Mouse (Mus musculus): ENCODE measurements around the gene Ptprd. TPM values are rescaled to one million over a fixed set of nuclear protein-coding genes. Genes with fewer than 3 reads are reported as not detected.

Gene Ptprd
- polyA plus RNA-seq, 1 experiment from 2014 or later, result 76.0 TPM

- Histone ChIP-seq H3K36me3 (ENCODE audit: control insufficient read depth, insufficient read depth, low read length) (no peaks in the 10 kb centered on the region), H3K4me1 (ENCODE audit: control insufficient read depth, insufficient read depth, low read length) (peaks cover 35% of the 10 kb centered on the region), H3K4me3 (replicated peaks; ENCODE audit: low read depth, low read length) (no peak overlapping the region), H3K9ac (replicated peaks; ENCODE audit: low read length) (no peak overlapping the region), H3K9me3 (ENCODE audit: control insufficient read depth, low read length) (no peaks in the 10 kb centered on the region), H3K27ac (replicated peaks; ENCODE audit: low read depth, low read length) (0 out of 2 replicates have a peak overlapping the region, but pooled peaks have one; percentile 6), H3K4me2 (ENCODE audit: low read length) (no peak overlapping the region), H3K27me3 (ENCODE audit: control insufficient read depth, insufficient read depth, low read length) (no peaks in the 10 kb centered on the region)
- peak; percentile 58 for DNase-seq
- 69% methylated on average over 4 of the region's 4 CpGs for WGBS
- ATAC-seq (ENCODE audit: low FRiP score, low TSS enrichment), result peak; percentile 24; the same call in 1 of the 2 replicates
These were observed 1845.9 kb downstream of the Ptprd start for GRCm38 (mm10) chr4:76365871-76366270.

DNA sequence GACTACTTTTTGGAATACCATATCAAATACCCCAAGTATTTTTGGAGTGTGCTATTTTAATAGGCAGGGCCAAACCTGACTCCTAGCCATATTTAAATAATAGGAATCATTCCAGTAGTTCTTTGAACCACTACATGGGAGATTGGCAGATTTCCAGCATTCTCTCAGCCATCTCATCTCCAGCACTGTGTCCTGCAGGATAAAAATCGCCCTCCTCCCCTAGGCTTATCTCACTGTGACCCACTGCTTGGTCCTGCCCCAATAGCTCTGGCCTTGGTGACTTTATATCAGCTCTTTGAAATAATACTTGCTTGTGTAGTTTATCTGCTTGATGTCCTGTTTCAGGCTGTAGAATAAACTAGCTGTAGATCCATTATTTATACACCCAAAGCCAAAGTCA is 1850.2 kb downstream of the Ptprd start:
- Histone ChIP-seq H3K27ac (replicated peaks; ENCODE audit: low read depth, low read length) (0 out of 2 replicates have a peak overlapping the region, but pooled peaks have one; percentile 20), H3K36me3 (ENCODE audit: control insufficient read depth, insufficient read depth, low read length) (no peaks in the 10 kb centered on the region), H3K27me3 (ENCODE audit: control insufficient read depth, insufficient read depth, low read length) (no peaks in the 10 kb centered on the region), H3K4me3 (replicated peaks; ENCODE audit: low read depth, low read length) (no peak overlapping the region), H3K9me3 (ENCODE audit: control insufficient read depth, low read length) (no peaks in the 10 kb centered on the region), H3K4me2 (ENCODE audit: low read length) (no peak overlapping the region), H3K4me1 (ENCODE audit: control insufficient read depth, insufficient read depth, low read length) (peaks cover 15% of the 10 kb centered on the region; the same call in 1 of the 2 replicates), H3K9ac (replicated peaks; ENCODE audit: low read length) (no peak overlapping the region)
- no peak for DNase-seq
- 61% methylated on average over 1 of the region's 1 CpGs for WGBS
- ATAC-seq (ENCODE audit: low FRiP score, low TSS enrichment), result no peak

GRCm38 (mm10) chr4:76354167-76354566 is 1857.6 kb downstream of the Ptprd start:
- Histone ChIP-seq H3K4me1 (ENCODE audit: control insufficient read depth, insufficient read depth, low read length) (0 out of 2 replicates have a peak, but pooled peaks cover 4% of the 10 kb centered on the region), H3K27ac (replicated peaks; ENCODE audit: low read depth, low read length) (no peak overlapping the region), H3K9ac (replicated peaks; ENCODE audit: low read length) (no peak overlapping the region), H3K9me3 (ENCODE audit: control insufficient read depth, low read length) (no peaks in the 10 kb centered on the region), H3K27me3 (ENCODE audit: control insufficient read depth, insufficient read depth, low read length) (no peaks in the 10 kb centered on the region), H3K4me3 (replicated peaks; ENCODE audit: low read depth, low read length) (no peak overlapping the region), H3K4me2 (ENCODE audit: low read length) (no peak overlapping the region), H3K36me3 (ENCODE audit: control insufficient read depth, insufficient read depth, low read length) (no peaks in the 10 kb centered on the region)
- no peak for DNase-seq
- 90% methylated on average over 2 of the region's 2 CpGs for WGBS
- ATAC-seq (ENCODE audit: low FRiP score, low TSS enrichment), result no peak

DNA sequence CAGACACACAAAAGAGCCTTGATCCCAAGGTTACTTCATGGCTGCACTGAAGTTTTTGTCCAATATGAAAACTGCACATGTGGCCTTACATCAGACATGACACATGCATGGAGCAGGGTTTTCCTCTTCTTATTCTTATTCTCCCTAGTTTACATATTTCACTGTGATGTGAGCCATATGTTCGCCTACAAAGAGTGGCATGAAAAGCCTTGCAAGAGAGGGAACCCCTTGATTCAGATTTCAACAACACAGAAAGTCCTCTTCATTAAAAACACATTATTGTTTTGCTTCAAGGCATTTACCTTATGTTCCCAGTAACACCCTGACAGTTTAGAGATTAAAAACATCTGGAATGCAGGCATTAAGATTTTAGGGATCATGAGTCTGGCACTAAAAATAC is 1859.3 kb downstream of the Ptprd start:
- Histone ChIP-seq H3K9ac (replicated peaks; ENCODE audit: low read length) (no peak overlapping the region), H3K27ac (replicated peaks; ENCODE audit: low read depth, low read length) (no peak overlapping the region), H3K4me1 (ENCODE audit: control insufficient read depth, insufficient read depth, low read length) (0 out of 2 replicates have a peak, but pooled peaks cover 4% of the 10 kb centered on the region), H3K4me3 (replicated peaks; ENCODE audit: low read depth, low read length) (no peak overlapping the region), H3K4me2 (ENCODE audit: low read length) (no peak overlapping the region), H3K36me3 (ENCODE audit: control insufficient read depth, insufficient read depth, low read length) (no peaks in the 10 kb centered on the region), H3K9me3 (ENCODE audit: control insufficient read depth, low read length) (no peaks in the 10 kb centered on the region), H3K27me3 (ENCODE audit: control insufficient read depth, insufficient read depth, low read length) (no peaks in the 10 kb centered on the region)
- ATAC-seq (ENCODE audit: low FRiP score, low TSS enrichment), result no peak
- no peak for DNase-seq
- WGBS, result 56% methylated on average over 1 of the region's 1 CpGs

GRCm38 (mm10) chr4:76351201-76351979 is 1860.4 kb downstream of the Ptprd start:
- H3K9ac ChIP-seq (replicated peaks; ENCODE audit: low read length), result no peak overlapping the region
- no peaks in the 10 kb centered on the region for H3K36me3 ChIP-seq (ENCODE audit: control insufficient read depth, insufficient read depth, low read length)
- no peak for DNase-seq
- no peaks in the 10 kb centered on the region for H3K9me3 ChIP-seq (ENCODE audit: control insufficient read depth, low read length)
- 71% methylated on average over 8 of the region's 8 CpGs for WGBS
- no peak overlapping the region for H3K27ac ChIP-seq (replicated peaks; ENCODE audit: low read depth, low read length)
- H3K4me2 ChIP-seq (ENCODE audit: low read length), result no peak overlapping the region
- no peak overlapping the region for H3K4me3 ChIP-seq (replicated peaks; ENCODE audit: low read depth, low read length)
- ATAC-seq (ENCODE audit: low FRiP score, low TSS enrichment), result no peak
- no peaks in the 10 kb centered on the region for H3K27me3 ChIP-seq (ENCODE audit: control insufficient read depth, insufficient read depth, low read length)
- 0 out of 2 replicates have a peak, but pooled peaks cover 4% of the 10 kb centered on the region for H3K4me1 ChIP-seq (ENCODE audit: control insufficient read depth, insufficient read depth, low read length)

DNA sequence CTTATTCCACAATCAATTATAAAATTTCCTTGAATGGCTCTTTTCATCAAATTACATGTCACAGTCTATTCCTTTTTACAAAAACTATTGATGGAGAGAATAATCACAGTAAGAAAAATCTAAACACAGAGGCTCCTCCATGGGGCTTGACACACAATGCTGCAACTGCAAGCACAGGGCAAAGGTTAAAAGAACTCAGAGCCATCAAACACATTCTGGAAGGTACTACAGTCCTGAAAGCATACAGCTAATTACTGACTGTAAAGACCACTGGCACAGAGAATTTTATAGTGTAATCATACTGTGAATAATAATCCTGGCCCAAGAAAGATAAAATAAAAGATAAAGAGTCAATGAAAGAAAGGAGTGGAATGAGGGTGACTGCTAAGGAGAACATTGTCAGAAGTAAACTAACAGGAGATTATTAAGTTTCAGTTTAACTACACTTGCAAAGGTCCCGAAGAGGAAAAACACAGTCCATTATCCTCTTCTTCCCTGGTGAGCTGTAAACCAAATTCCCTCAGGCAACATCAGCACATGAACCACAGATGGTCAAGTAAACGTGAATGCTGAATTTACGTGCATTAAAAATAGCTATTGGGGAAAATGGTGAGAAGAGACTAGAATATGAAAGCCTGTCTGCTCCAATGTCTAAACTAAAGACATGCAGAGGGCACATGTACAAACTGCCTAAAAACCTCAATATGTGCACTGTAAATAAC is 1861.4 kb downstream of the Ptprd start:
- Histone ChIP-seq H3K4me2 (ENCODE audit: low read length) (no peak overlapping the region), H3K9ac (replicated peaks; ENCODE audit: low read length) (no peak overlapping the region), H3K27ac (replicated peaks; ENCODE audit: low read depth, low read length) (no peak overlapping the region; the same call in 1 of the 2 replicates), H3K9me3 (ENCODE audit: control insufficient read depth, low read length) (no peaks in the 10 kb centered on the region), H3K27me3 (ENCODE audit: control insufficient read depth, insufficient read depth, low read length) (no peaks in the 10 kb centered on the region), H3K4me1 (ENCODE audit: control insufficient read depth, insufficient read depth, low read length) (0 out of 2 replicates have a peak, but pooled peaks cover 4% of the 10 kb centered on the region), H3K4me3 (replicated peaks; ENCODE audit: low read depth, low read length) (no peak overlapping the region), H3K36me3 (ENCODE audit: control insufficient read depth, insufficient read depth, low read length) (no peaks in the 10 kb centered on the region)
- DNase-seq (no peak), ATAC-seq (ENCODE audit: low FRiP score, low TSS enrichment) (no peak)
- WGBS, result 41% methylated on average over 3 of the region's 3 CpGs

DNA sequence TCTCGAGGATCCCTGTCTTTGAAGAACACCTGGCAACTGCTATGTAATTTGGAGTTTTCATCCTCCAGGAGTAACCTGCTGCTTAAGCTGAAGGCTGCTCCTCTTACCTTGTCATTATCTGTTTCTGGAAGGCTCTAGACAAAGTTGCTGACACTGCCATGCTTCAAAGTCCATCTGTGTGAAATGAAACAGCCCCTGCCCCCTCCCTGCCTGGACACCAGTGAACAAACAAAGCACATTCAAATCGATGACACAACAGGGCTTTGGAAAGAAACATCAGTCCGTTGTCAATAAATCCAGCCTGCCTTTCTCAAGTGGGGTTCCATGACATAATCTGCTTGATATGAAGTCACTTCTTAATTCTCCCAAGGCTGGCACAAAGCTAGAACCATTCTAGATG is 1867.7 kb downstream of the Ptprd start:
- Histone ChIP-seq H3K27ac (replicated peaks; ENCODE audit: low read depth, low read length) (no peak overlapping the region), H3K36me3 (ENCODE audit: control insufficient read depth, insufficient read depth, low read length) (no peaks in the 10 kb centered on the region), H3K9ac (replicated peaks; ENCODE audit: low read length) (no peak overlapping the region), H3K27me3 (ENCODE audit: control insufficient read depth, insufficient read depth, low read length) (no peaks in the 10 kb centered on the region), H3K4me1 (ENCODE audit: control insufficient read depth, insufficient read depth, low read length) (no peaks in the 10 kb centered on the region), H3K4me3 (replicated peaks; ENCODE audit: low read depth, low read length) (no peak overlapping the region), H3K9me3 (ENCODE audit: control insufficient read depth, low read length) (no peaks in the 10 kb centered on the region), H3K4me2 (ENCODE audit: low read length) (no peak overlapping the region)
- WGBS, result 69% methylated on average over 3 of the region's 3 CpGs
- no peak for DNase-seq
- no peak for ATAC-seq (ENCODE audit: low FRiP score, low TSS enrichment)

DNA sequence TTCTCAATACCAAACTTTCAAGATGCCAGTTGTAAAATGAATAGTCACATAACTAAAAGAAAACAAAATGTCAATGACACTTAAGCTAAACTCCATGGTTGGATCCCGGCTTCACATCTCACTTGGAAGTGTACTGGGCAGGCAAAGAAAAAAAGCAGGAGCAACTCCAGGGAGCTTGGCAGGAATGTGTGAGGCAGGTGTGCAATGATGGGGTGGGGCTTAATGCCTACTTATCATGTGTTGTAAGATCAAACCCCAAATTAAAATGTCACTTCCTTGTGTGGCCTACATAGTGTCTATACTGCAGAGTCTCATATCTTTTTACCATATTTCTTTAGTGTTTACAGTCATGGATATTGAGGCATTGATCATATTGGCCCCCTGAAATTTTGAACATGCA is 1873.8 kb downstream of the Ptprd start:
- Histone ChIP-seq H3K27me3 (ENCODE audit: control insufficient read depth, insufficient read depth, low read length) (no peaks in the 10 kb centered on the region), H3K4me1 (ENCODE audit: control insufficient read depth, insufficient read depth, low read length) (no peaks in the 10 kb centered on the region), H3K4me2 (ENCODE audit: low read length) (no peak overlapping the region), H3K9ac (replicated peaks; ENCODE audit: low read length) (no peak overlapping the region), H3K4me3 (replicated peaks; ENCODE audit: low read depth, low read length) (no peak overlapping the region), H3K27ac (replicated peaks; ENCODE audit: low read depth, low read length) (no peak overlapping the region), H3K9me3 (ENCODE audit: control insufficient read depth, low read length) (no peaks in the 10 kb centered on the region), H3K36me3 (ENCODE audit: control insufficient read depth, insufficient read depth, low read length) (no peaks in the 10 kb centered on the region)
- no peak for ATAC-seq (ENCODE audit: low FRiP score, low TSS enrichment)
- no peak for DNase-seq
- 87% methylated on average over 1 of the region's 1 CpGs for WGBS
